Mouse (Mus musculus): ENCODE measurements around the gene Arhgef12.

GRCm38 (mm10) chr9:42943057-42943529 is 163.9 kb downstream of the Arhgef12 start:
- TF ChIP-seq CTCF (IDR thresholded peaks at IDR 0.05; ENCODE audit: control insufficient read depth, insufficient read depth, insufficient replicate concordance, low read depth, low read length) (no peak), POLR2A (IDR thresholded peaks at IDR 0.05; ENCODE audit: control insufficient read depth, low read depth, low read length) (no peak)
